Mouse (Mus musculus) midbrain, postnatal 0 days (tissue): ENCODE data around the gene Plod3. TPM values are rescaled to one million over a fixed set of nuclear protein-coding genes. Genes with fewer than 3 reads are reported as not detected.

Experiments used
- ATAC-seq: fragments of 200-750 bp; cut with Nextera tagmentation; 2 replicates; pipeline ENCODE4 v1.8.0; 2017; ENCODE audit warnings: moderate number of reproducible peaks, mild to moderate bottlenecking, moderate TSS enrichment, moderate library complexity; ENCODE audit not compliant: low FRiP score
- DNase-seq: peaks from one replicate; pipeline ENCODE4 v3.0.0-alpha.2; 2015; ENCODE audit warnings: low spot score
- H3K27ac ChIP-seq: fragments of 300-500 bp; sonication (generic); 2 replicates; pipeline ENCODE4 v1.5.1; 2014; ENCODE audit warnings: low read depth, mild to moderate bottlenecking, low read length, mixed read lengths
- H3K27me3 ChIP-seq: fragments of 300-500 bp; sonication (generic); 2 replicates; pipeline ENCODE4 v1.6.1; 2014; ENCODE audit warnings: low read length, control low read depth, mixed read lengths; ENCODE audit not compliant: insufficient read depth
- H3K36me3 ChIP-seq: fragments of 300-500 bp; sonication (generic); 2 replicates; pipeline ENCODE4 v1.6.1; 2014; ENCODE audit warnings: low read length, control low read depth, mixed read lengths; ENCODE audit not compliant: insufficient read depth
- H3K4me1 ChIP-seq: fragments of 300-500 bp; sonication (generic); 2 replicates; pipeline ENCODE4 v1.6.1; 2014; ENCODE audit warnings: mild to moderate bottlenecking, control low read depth, antibody characterized with exemption, low read length, mixed read lengths; ENCODE audit not compliant: insufficient read depth
- H3K4me2 ChIP-seq: fragments of 300-500 bp; sonication (generic); 2 replicates; pipeline ENCODE4 v1.6.1; 2014; ENCODE audit warnings: low read depth, mild to moderate bottlenecking, low read length, mixed read lengths; ENCODE audit not compliant: poor library complexity, severe bottlenecking
- H3K4me3 ChIP-seq: fragments of 300-500 bp; sonication (generic); 2 replicates; pipeline ENCODE4 v1.5.1; 2014; ENCODE audit warnings: low read depth, mild to moderate bottlenecking, low read length, moderate library complexity
- H3K9ac ChIP-seq: fragments of 300-500 bp; sonication (generic); replicated peaks from 2 replicates; pipeline ENCODE4 v1.6.1; 2014; ENCODE audit warnings: mild to moderate bottlenecking, low read length, moderate library complexity, mixed read lengths; ENCODE audit not compliant: poor library complexity, severe bottlenecking
- H3K9me3 ChIP-seq: fragments of 300-500 bp; sonication (generic); 2 replicates; pipeline ENCODE4 v1.6.1; 2016; ENCODE audit warnings: low read length, control low read depth
- CTCF ChIP-seq: IDR thresholded peaks from 2 replicates; pipeline ENCODE4 v1.5.1; 2016; ENCODE audit warnings: antibody characterized with exemption, mild to moderate bottlenecking
- WGBS: fragments of 180-500 bp; shearing (Covaris S2); extraction: QIAGEN DNeasy Blood & Tissue Kit; methylation state at CpG from one replicate; pipeline ENCODE4 v1.1.7; 2014; 5-methylcytosine and 5-hydroxymethylcytosine counted together
- polyA plus RNA-seq: library from polyadenylated mRNA; unstranded; fragments of >200 nt; fragmentation: Nextera tagmentation; extraction: Ambion mirVana; gene quantifications from 2 replicates; pipeline ENCODE4 v1.2.1, GENCODE M21; 2015
- total RNA-seq: library from RNA; depleted of rRNA; stranded (reverse); fragments of >200 nt; gene quantifications from 2 replicates; pipeline ENCODE4 v1.2.3, GENCODE M21; 2014

Plod3 gene
- total and polyA plus RNA-seq, 2 experiments from 2014 or later, result 26.7 to 68.1 TPM

GRCm38 (mm10) chr5:136966331-136966730 is 20.5 kb upstream of the Plod3 start, which contains the start of gene Cldn15:
Gene Cldn15, plus strand, starts transcription at chr5:136966616.
- TF ChIP-seq CTCF, result no peak
- H3K4me3 ChIP-seq, result no peak within 1 kb of the TSS
- ATAC-seq, result no peak
- H3K36me3 ChIP-seq, result peaks cover 26% of the 10 kb centered on the region
- H3K9ac ChIP-seq, result no peak within 1 kb of the TSS
- H3K9me3 ChIP-seq, result no peaks in the 10 kb centered on the region
- H3K4me2 ChIP-seq, result no peak within 1 kb of the TSS
- H3K27me3 ChIP-seq, result no peaks in the 10 kb centered on the region
- WGBS, result 77% methylated on average over 6 of the region's 6 CpGs
- H3K27ac ChIP-seq, result no peak within 1 kb of the TSS
- DNase-seq, result no peak
- 0 out of 2 replicates have a peak, but pooled peaks cover 4% of the 10 kb centered on the region for H3K4me1 ChIP-seq

- Histone ChIP-seq H3K4me3 (no peak overlapping the region), H3K4me1 (no peaks in the 10 kb centered on the region), H3K27me3 (no peaks in the 10 kb centered on the region), H3K9me3 (no peaks in the 10 kb centered on the region), H3K4me2 (no peak overlapping the region), H3K9ac (no peak overlapping the region), H3K27ac (no peak overlapping the region), H3K36me3 (peaks cover 26% of the 10 kb centered on the region)
- 90% methylated on average over 4 of the region's 4 CpGs for WGBS
- TF ChIP-seq CTCF, result no peak
- no peak for DNase-seq
- no peak for ATAC-seq
Measured at GRCm38 (mm10) chr5:136966861-136967455, 19.9 kb upstream of the Plod3 start.

GRCm38 (mm10) chr5:136967592-136967991 is 19.2 kb upstream of the Plod3 start:
- peak; percentile 20 for DNase-seq
- Histone ChIP-seq H3K27me3 (no peaks in the 10 kb centered on the region), H3K9ac (no peak overlapping the region), H3K27ac (no peak overlapping the region), H3K9me3 (no peaks in the 10 kb centered on the region), H3K4me3 (no peak overlapping the region), H3K36me3 (peaks cover 26% of the 10 kb centered on the region), H3K4me2 (no peak overlapping the region), H3K4me1 (no peaks in the 10 kb centered on the region)
- no peak for ATAC-seq
- WGBS, result 71% methylated on average over 10 of the region's 10 CpGs
- no peak for TF ChIP-seq CTCF

GRCm38 (mm10) chr5:136970703-136971102 is 16.1 kb upstream of the Plod3 start:
- H3K4me2 ChIP-seq, result no peak overlapping the region
- no peak for DNase-seq
- TF ChIP-seq CTCF, result peak; percentile 65

GRCm38 (mm10) chr5:136973670-136974069 is 13.1 kb upstream of the Plod3 start:
- no peak for ATAC-seq
- no peak for TF ChIP-seq CTCF
- no peaks in the 10 kb centered on the region for H3K36me3 ChIP-seq
- 83% methylated on average over 8 of the region's 8 CpGs for WGBS
- no peak overlapping the region for H3K9ac ChIP-seq
- H3K4me1 ChIP-seq, result no peaks in the 10 kb centered on the region
- DNase-seq, result no peak
- H3K4me2 ChIP-seq, result no peak overlapping the region
- no peak overlapping the region for H3K4me3 ChIP-seq
- H3K27me3 ChIP-seq, result no peaks in the 10 kb centered on the region
- no peak overlapping the region for H3K27ac ChIP-seq
- no peaks in the 10 kb centered on the region for H3K9me3 ChIP-seq

More at GRCm38 (mm10) chr5:136970703-136971102, 16.1 kb upstream of the Plod3 start:
- no peak overlapping the region for H3K27ac ChIP-seq
- no peaks in the 10 kb centered on the region for H3K4me1 ChIP-seq
- ATAC-seq, result no peak
- 75% methylated on average over 1 of the region's 1 CpGs for WGBS
- no peaks in the 10 kb centered on the region for H3K27me3 ChIP-seq
- H3K4me3 ChIP-seq, result no peak overlapping the region
- H3K9ac ChIP-seq, result no peak overlapping the region
- peaks cover 6% of the 10 kb centered on the region for H3K36me3 ChIP-seq
- no peaks in the 10 kb centered on the region for H3K9me3 ChIP-seq

GRCm38 (mm10) chr5:136977769-136978168 is 9.1 kb upstream of the Plod3 start:
- Histone ChIP-seq H3K36me3 (peaks cover 7% of the 10 kb centered on the region; the same call in 1 of the 2 replicates), H3K4me2 (no peak overlapping the region), H3K4me3 (no peak overlapping the region), H3K9ac (no peak overlapping the region), H3K27me3 (no peaks in the 10 kb centered on the region), H3K4me1 (no peaks in the 10 kb centered on the region), H3K9me3 (no peaks in the 10 kb centered on the region), H3K27ac (no peak overlapping the region)
- DNase-seq (no peak), ATAC-seq (no peak)
- 65% methylated on average over 4 of the region's 4 CpGs for WGBS
- no peak for TF ChIP-seq CTCF
